8 mouse cellular contexts compared by ENCODE assay signal in the genomic region with DNA sequence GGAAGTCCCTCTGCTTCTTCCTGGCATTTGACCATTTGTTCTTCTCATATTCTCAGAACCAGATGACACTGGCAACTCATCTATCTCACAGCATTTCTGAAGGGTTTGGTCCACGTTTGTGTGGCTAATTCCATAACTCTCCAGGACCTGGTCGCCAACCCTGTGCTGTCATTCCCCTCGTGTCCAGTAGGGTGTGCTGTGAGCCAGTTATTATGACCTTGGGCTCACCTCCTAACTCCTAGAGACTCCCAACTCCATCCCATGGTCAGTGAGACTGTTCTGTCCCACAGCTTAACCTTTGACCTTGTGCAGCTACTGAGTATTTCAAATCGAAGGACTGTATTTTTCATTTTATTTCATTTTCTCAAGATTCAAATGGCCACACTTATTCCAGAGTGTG. TPM values are rescaled to one million over a fixed set of nuclear protein-coding genes. Genes with fewer than 3 reads are reported as not detected.
DNase-seq lines count a peak whose midpoint lies in the region; ATAC-seq and TF ChIP-seq lines count a peak whose summit lies in the region.

No protein-coding gene starts in this region.

- no peak for ATAC-seq in heart, embryonic 11.5 days (replicated peaks; ENCODE audit: insufficient number of reproducible peaks, low FRiP score, low TSS enrichment)
- ATAC-seq in heart, postnatal 0 days (ENCODE audit: insufficient read depth, low read depth): no peak
- no peak for ATAC-seq in stomach, postnatal 0 days (ENCODE audit: low FRiP score, low TSS enrichment)

- no peak for TF ChIP-seq EP300 in heart, postnatal 0 days (IDR thresholded peaks at IDR 0.05; ENCODE audit: low read depth)
- TF ChIP-seq EP300 in stomach, postnatal 0 days (optimal IDR thresholded peaks at IDR 0.05): no peak

- no peaks in the 10 kb centered on the region for H3K36me3 ChIP-seq in heart, embryonic 11.5 days (ENCODE audit: control insufficient read depth, insufficient read depth, low read length)
- no peaks in the 10 kb centered on the region for H3K36me3 ChIP-seq in heart, postnatal 0 days (replicated peaks; ENCODE audit: control insufficient read depth, insufficient read depth, low read length)
- no peaks in the 10 kb centered on the region for H3K36me3 ChIP-seq in stomach, postnatal 0 days (ENCODE audit: control insufficient read depth, insufficient read depth, low read length)

- intact Hi-C loops in left cerebral cortex, adult 2 months (cut with DNase I): loop anchor here (1.0 to 2.0 kb wide), 2 partner anchors 38 to 136 kb away; no protein-coding TSS in a partner anchor

- 10% methylated on average over 4 of the region's 4 CpGs for WGBS in heart, embryonic 11.5 days (ENCODE audit: insufficient replicate concordance)
- whole genome bisulfite sequencing in heart, postnatal 0 days: 2% methylated on average over 4 of the region's 4 CpGs
- WGBS in stomach, postnatal 0 days: 2% methylated on average over 4 of the region's 4 CpGs

- H3K4me1 ChIP-seq in heart, embryonic 11.5 days (ENCODE audit: control insufficient read depth, insufficient read depth, low read length): no peaks in the 10 kb centered on the region
- 0 out of 2 replicates have a peak, but pooled peaks cover 6% of the 10 kb centered on the region for H3K4me1 ChIP-seq in heart, postnatal 0 days (ENCODE audit: control insufficient read depth, insufficient read depth)
- H3K4me1 ChIP-seq in stomach, postnatal 0 days (replicated peaks; ENCODE audit: control insufficient read depth, insufficient read depth): no peaks in the 10 kb centered on the region

- H3K4me3 ChIP-seq in heart, embryonic 11.5 days (ENCODE audit: low read depth, low read length): no peak overlapping the region
- no peak overlapping the region for H3K4me3 ChIP-seq in heart, postnatal 0 days (ENCODE audit: low read depth, low read length)
- no peak overlapping the region for H3K4me3 ChIP-seq in left cerebral cortex, adult 2 months
- no peak overlapping the region for H3K4me3 ChIP-seq in stomach, postnatal 0 days (ENCODE audit: low read depth, low read length)

- H3K27me3 ChIP-seq in heart, embryonic 11.5 days (ENCODE audit: control insufficient read depth, insufficient read depth, low read length): no peaks in the 10 kb centered on the region
- no peaks in the 10 kb centered on the region for H3K27me3 ChIP-seq in heart, postnatal 0 days (ENCODE audit: control insufficient read depth, insufficient read depth, low read length)
- no peaks in the 10 kb centered on the region for H3K27me3 ChIP-seq in stomach, postnatal 0 days (ENCODE audit: control insufficient read depth, insufficient read depth, low read length)

- H3K9me3 ChIP-seq in heart, embryonic 11.5 days (replicated peaks; ENCODE audit: control insufficient read depth, low read length): no peaks in the 10 kb centered on the region
- H3K9me3 ChIP-seq in heart, postnatal 0 days (replicated peaks; ENCODE audit: control insufficient read depth, low read length): no peaks in the 10 kb centered on the region
- no peaks in the 10 kb centered on the region for H3K9me3 ChIP-seq in stomach, postnatal 0 days (ENCODE audit: control insufficient read depth, low read length)

- H3K27ac ChIP-seq in heart, embryonic 11.5 days (ENCODE audit: low read depth, low read length): no peak overlapping the region
- H3K27ac ChIP-seq in heart, postnatal 0 days (ENCODE audit: low read depth): no peak overlapping the region
- no peak overlapping the region for H3K27ac ChIP-seq in left cerebral cortex, adult 2 months
- no peak overlapping the region for H3K27ac ChIP-seq in stomach, postnatal 0 days (replicated peaks)

- TF ChIP-seq CTCF in heart, postnatal 0 days (IDR thresholded peaks at IDR 0.05; ENCODE audit: low read depth): peak; percentile 95
- peak; percentile 95 for TF ChIP-seq CTCF in left cerebral cortex, adult 2 months (IDR thresholded peaks at IDR 0.05)
- TF ChIP-seq CTCF in stomach, postnatal 0 days (IDR thresholded peaks at IDR 0.05; ENCODE audit: low read depth): peak; percentile 98

- no peak overlapping the region for H3K4me2 ChIP-seq in heart, embryonic 11.5 days
- H3K4me2 ChIP-seq in heart, postnatal 0 days (ENCODE audit: low read depth, low read length): no peak overlapping the region
- H3K4me2 ChIP-seq in stomach, postnatal 0 days (replicated peaks; ENCODE audit: low read depth): no peak overlapping the region

- peak; percentile 96 for DNase-seq in heart, adult 11 months
- DNase-seq in adrenal gland, adult (ENCODE audit: inconsistent age in 2 of 2, low spot score in 1 of 2): peak; percentile 69 to 92
- DNase-seq in embryo, embryonic 10 days (ENCODE audit: low spot score): peak; percentile 89
- peak; percentile 61 for DNase-seq in heart, postnatal 0 days (ENCODE audit: low spot score)
- DNase-seq in left cerebral cortex, adult 2 months (ENCODE audit: extremely low spot score in 1 of 2, low spot score in 2 of 2): peak; percentile 64 to 71
- DNase-seq in naive thymus-derived CD4-positive, alpha-beta T cell, adult 2 months (ENCODE audit: low read depth): peak; percentile 82
- DNase-seq in stomach, postnatal 0 days (ENCODE audit: low spot score): peak; percentile 78

- no peak overlapping the region for H3K9ac ChIP-seq in heart, embryonic 11.5 days (ENCODE audit: low read depth, low read length)
- no peak overlapping the region for H3K9ac ChIP-seq in heart, postnatal 0 days (replicated peaks; ENCODE audit: low read depth, low read length)
- H3K9ac ChIP-seq in stomach, postnatal 0 days (ENCODE audit: low read length): no peak overlapping the region

RNA-seq across cellular contexts. Expression of gene Birc7, which starts 3.6 kb away (rescaled TPM):
- polyA plus RNA-seq in heart, embryonic 11.5 days (2014; fragmentation: Nextera tagmentation; extraction: Ambion mirVana): 0.13 TPM in 1 of 2 replicates, not detected in the other
- 0.84 TPM in 1 of 2 replicates, not detected in the other for total RNA-seq in heart, postnatal 0 days (2014; rRNA removed; ENCODE audit: low replicate concordance)
- 0.07 and 0.10 TPM in 2 replicates for polyA plus RNA-seq in heart, postnatal 0 days (2015; fragmentation: Nextera tagmentation; extraction: Ambion mirVana)
- under 1 TPM in 1 of 2 experiments, not detected in 1; 0.23 TPM for total RNA-seq in left cerebral cortex, adult 2 months (2021)
- 0.06 and 0.11 TPM in 2 replicates for polyA plus RNA-seq in stomach, postnatal 0 days (2015; fragmentation: Nextera tagmentation; extraction: Ambion mirVana)

RNA-seq across cellular contexts. Expression of gene Ythdf1, which starts 4.4 kb away (rescaled TPM):
- polyA plus RNA-seq in heart, embryonic 11.5 days (2014; fragmentation: Nextera tagmentation; extraction: Ambion mirVana): 39.8 and 43.6 TPM in 2 replicates
- total RNA-seq in heart, postnatal 0 days (2014; rRNA removed; ENCODE audit: low replicate concordance): 15.8 and 51.0 TPM in 2 replicates
- 27.1 and 27.7 TPM in 2 replicates for polyA plus RNA-seq in heart, postnatal 0 days (2015; fragmentation: Nextera tagmentation; extraction: Ambion mirVana)
- 10 to 100 TPM; 50.5 to 60.8 TPM for total RNA-seq in left cerebral cortex, adult 2 months (2021)
- 26.2 and 27.6 TPM in 2 replicates for polyA plus RNA-seq in stomach, postnatal 0 days (2015; fragmentation: Nextera tagmentation; extraction: Ambion mirVana)

RNA-seq across cellular contexts. Expression of gene Nkain4, which starts 29.3 kb away (rescaled TPM):
- 29.3 and 34.2 TPM in 2 replicates for polyA plus RNA-seq in heart, embryonic 11.5 days (2014; fragmentation: Nextera tagmentation; extraction: Ambion mirVana)
- 8.6 and 9.8 TPM in 2 replicates for total RNA-seq in heart, postnatal 0 days (2014; rRNA removed; ENCODE audit: low replicate concordance)
- 27.6 and 29.6 TPM in 2 replicates for polyA plus RNA-seq in heart, postnatal 0 days (2015; fragmentation: Nextera tagmentation; extraction: Ambion mirVana)
- total RNA-seq in left cerebral cortex, adult 2 months (2021): 10 to 100 TPM; 38.9 to 44.7 TPM
- 42.7 and 44.0 TPM in 2 replicates for polyA plus RNA-seq in stomach, postnatal 0 days (2015; fragmentation: Nextera tagmentation; extraction: Ambion mirVana)

RNA-seq across cellular contexts. Expression of gene Arfgap1, which starts 41.8 kb away (rescaled TPM):
- polyA plus RNA-seq in heart, embryonic 11.5 days (2014; fragmentation: Nextera tagmentation; extraction: Ambion mirVana): 59.3 and 68.9 TPM in 2 replicates
- total RNA-seq in heart, postnatal 0 days (2014; rRNA removed; ENCODE audit: low replicate concordance): 40.9 and 58.7 TPM in 2 replicates
- 51.0 and 51.4 TPM in 2 replicates for polyA plus RNA-seq in heart, postnatal 0 days (2015; fragmentation: Nextera tagmentation; extraction: Ambion mirVana)
- total RNA-seq in left cerebral cortex, adult 2 months (2021): 100 to 1,000 TPM; 135 to 155 TPM
- 45.1 and 45.2 TPM in 2 replicates for polyA plus RNA-seq in stomach, postnatal 0 days (2015; fragmentation: Nextera tagmentation; extraction: Ambion mirVana)
